Mouse (Mus musculus): ENCODE results near the gene Rpl26. TPM values are rescaled to one million over a fixed set of nuclear protein-coding genes. Genes with fewer than 3 reads are reported as not detected.
A peak's percentile ranks its signal among the peaks of the same experiment; 100 is the strongest.

Rpl26 gene
- 100 to 1,000 TPM; 671 to 819 (median 724) TPM for total RNA-seq (2022)

DNA sequence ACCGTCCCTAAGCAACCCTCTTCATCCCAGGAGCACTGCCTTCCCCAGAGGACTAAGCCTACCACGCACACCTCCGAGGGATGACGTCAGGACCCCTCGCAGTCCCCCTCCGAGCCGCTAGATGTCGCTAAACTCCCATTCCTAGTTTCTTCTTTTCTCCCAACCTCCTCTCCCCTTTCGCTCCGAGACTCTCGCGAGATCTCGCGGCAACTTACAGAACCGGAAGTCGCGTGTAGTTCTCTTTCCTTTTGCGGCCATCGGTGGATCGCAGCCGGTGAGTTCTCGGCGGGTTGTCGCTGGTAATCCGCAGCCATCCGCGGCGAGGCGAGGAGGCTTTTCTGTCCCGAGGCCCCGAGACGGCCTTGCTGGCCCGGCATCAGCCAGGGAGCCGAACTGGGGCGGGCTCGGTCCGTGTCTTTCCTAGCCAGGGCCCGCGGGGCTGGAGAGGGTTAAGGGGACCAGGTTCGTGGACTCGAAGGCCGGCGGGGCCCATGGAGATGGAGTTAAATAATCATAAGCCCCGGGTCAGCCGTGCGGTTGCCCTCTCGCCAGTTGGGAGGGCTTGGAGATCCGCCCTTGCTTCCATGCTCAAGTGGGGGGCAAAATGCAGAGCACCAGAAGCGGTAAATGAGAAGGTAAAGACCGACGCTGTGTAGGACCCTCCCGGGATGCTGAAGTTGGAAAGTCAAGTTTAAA is at the start of gene Rpl26:
Gene Rpl26 (plus strand): TSS at position 233 of the 696 bp plus-strand sequence.
- DNase-seq (ENCODE audit: low spot score in 2 of 2) = peak; percentile 96 to 99

DNA sequence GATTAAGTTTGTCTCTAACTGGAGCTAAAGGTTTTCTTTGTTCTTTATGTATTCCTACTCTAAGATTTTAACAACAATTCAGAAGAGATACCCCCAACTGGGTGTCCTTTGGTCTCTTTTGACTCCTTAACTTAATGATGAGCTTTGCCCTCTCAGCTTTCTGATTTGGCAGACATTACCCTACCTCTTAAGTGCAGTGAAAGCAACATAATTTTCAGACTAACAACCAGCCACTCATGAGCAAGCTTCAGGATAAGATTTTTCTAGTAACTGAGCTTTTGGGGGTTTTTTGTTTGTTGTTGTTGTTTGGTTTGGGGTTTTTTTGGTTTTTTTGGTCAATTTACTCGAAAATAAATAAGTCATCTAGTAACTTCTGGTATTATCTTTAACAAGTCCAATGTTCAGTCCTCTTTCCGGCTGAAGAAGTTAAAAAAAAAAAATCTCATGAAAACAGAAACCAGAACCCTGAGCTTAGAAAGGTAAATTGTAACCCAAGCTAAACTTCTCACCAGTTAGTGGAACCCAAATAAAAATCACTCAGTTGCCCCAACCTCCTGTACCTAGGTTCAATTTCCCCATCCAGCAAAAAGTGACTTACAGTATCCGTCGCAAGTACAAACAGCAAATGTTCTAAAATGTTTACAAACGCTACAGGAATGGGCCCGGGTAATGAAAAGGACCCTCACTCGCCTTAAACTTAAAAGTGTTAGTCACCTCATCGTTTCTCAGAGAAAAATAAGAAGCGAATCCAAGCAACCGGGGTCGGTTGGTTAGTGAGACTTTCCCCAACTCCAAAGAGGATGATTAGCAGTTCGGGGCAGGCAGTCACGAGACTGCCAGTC is 49.5 kb upstream of the Rpl26 start:
- no peak for DNase-seq (ENCODE audit: low spot score in 2 of 2)

- peak; percentile 67 to 77 for DNase-seq (ENCODE audit: low spot score in 2 of 2)
Measured at GRCm38 (mm10) chr11:68852486-68852901, 48.9 kb upstream of the Rpl26 start.

- DNase-seq (ENCODE audit: low spot score in 2 of 2) = peak; percentile 99
Measured at GRCm38 (mm10) chr11:68852932-68853409, 48.4 kb upstream of the Rpl26 start.

GRCm38 (mm10) chr11:68853611-68854401 is 47.6 kb upstream of the Rpl26 start:
- DNase-seq (ENCODE audit: low spot score in 2 of 2) = peak in 1 of 2 experiments; percentile 17

DNA sequence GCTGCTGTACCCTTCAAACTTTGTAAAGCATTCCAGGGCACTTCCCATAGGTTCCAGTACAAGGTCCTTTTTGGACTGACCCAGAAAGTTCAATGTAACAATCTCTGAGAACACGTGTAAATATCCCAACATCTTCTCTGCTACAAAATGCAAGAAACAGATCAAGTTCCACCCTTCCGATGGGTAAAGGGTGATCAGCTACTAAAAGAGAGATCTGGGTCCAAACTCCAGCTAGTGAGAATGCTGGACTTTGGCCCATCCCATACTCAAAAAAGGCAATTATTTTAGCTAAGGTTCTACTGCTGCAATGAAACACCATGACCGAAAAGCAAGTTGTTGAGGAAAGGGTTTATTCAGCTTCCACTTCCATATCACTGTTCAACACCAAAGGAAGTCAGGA is 46.8 kb upstream of the Rpl26 start:
- DNase-seq (ENCODE audit: low spot score in 2 of 2) = no peak

- no peak for DNase-seq (ENCODE audit: low spot score in 2 of 2)
Measured at GRCm38 (mm10) chr11:68857329-68857728, 44.1 kb upstream of the Rpl26 start.

GRCm38 (mm10) chr11:68859943-68860593 is 41.3 kb upstream of the Rpl26 start:
- no peak for DNase-seq (ENCODE audit: low spot score in 2 of 2)

DNA sequence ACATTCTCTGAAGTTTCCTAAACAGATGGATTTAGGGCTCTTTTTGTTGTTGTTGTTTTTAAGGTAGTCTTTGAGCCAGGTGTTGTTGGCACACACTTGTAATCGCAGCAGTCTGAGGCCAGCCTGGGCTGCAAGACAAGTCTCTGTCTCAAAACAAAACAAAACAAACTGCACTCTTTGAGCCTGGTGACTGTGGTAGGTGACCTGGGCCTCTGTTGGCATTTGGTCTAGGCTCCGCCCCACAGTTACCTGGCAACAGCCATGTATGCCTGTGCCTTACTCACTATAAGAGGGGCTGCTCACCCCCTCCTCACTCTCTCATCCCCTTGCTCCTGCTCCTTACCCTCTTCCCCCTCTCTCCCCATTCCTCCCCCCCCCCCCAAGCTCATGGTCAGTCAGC is 39.1 kb upstream of the Rpl26 start:
- no peak for DNase-seq (ENCODE audit: low spot score in 2 of 2)

GRCm38 (mm10) chr11:68863631-68864091 is 37.7 kb upstream of the Rpl26 start:
- DNase-seq (ENCODE audit: low spot score in 2 of 2) = no peak

GRCm38 (mm10) chr11:68864544-68865189 is 36.7 kb upstream of the Rpl26 start:
- DNase-seq (ENCODE audit: low spot score in 2 of 2) = peak; percentile 70 to 83

DNA sequence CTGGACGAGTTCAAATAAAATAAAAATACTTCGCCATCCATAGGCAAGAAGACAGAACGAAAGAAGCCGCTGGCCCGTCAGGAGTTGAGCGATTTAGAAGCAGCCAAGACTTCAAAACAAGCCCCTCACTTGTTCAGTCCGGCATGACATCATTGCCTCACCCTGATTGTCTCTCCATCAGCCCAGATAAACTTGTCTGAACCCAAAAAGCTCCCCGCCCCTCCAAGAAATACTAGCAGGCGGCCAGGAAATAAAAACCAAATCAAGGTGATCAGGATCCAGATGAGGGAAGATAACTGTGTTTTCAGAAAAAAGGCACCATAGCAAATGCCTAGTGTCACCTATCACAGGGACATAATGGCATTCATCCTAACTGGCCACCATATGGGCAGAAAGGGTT is 30.1 kb upstream of the Rpl26 start:
- DNase-seq (ENCODE audit: low spot score in 2 of 2) = no peak

DNA sequence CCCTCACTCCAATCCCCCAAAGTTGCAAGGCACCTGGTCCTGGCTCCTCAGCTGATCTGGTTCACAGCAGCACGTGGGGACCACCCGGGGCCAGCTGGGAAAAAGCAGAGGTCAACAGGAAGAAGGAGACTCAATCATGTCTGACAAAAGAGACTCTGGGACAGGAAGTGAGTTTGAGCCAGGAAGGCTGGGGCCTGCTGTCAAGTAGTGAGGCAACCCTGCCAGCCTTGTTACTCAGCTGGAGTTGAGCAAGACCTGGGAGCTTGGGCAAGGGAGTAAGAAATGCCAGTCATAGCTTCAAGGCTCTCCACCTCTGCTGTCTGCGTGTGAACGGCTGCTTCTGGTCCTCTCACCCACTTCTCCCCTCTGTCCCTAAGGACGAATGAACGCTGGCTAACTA is 29.6 kb upstream of the Rpl26 start, which contains the start of gene Ndel1:
Gene Ndel1 (minus strand): TSS at position 111 of the 400 bp plus-strand sequence.
- DNase-seq (ENCODE audit: low spot score in 2 of 2) = peak; percentile 30 to 44

- no peak for DNase-seq (ENCODE audit: low spot score in 2 of 2)
Measured at GRCm38 (mm10) chr11:68874841-68875240, 26.5 kb upstream of the Rpl26 start.

- DNase-seq (ENCODE audit: low spot score in 2 of 2) = no peak
Measured at GRCm38 (mm10) chr11:68878811-68879210, 22.6 kb upstream of the Rpl26 start.

GRCm38 (mm10) chr11:68882107-68882506 is 19.3 kb upstream of the Rpl26 start:
- no peak for DNase-seq (ENCODE audit: low spot score in 2 of 2)

DNA sequence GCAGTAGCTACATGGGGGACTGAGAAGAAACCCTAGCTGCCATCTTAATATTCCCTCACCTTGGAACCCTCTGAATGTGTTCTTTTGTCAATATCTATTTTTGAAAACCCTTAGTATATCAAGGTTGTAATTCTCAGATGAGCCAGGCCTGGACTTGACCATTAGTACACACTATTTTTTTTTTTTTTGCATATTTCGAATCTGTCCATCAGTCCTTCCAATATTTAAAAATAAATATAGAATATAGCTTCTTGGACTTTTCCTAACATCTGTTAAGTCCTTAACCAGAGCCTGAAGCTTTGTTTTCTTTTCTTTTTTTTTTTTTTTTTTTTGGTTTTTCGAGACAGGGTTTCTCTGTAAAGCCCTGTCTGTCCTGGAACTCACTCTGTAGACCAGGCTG is 17.5 kb upstream of the Rpl26 start:
- DNase-seq (ENCODE audit: low spot score in 2 of 2) = no peak

DNA sequence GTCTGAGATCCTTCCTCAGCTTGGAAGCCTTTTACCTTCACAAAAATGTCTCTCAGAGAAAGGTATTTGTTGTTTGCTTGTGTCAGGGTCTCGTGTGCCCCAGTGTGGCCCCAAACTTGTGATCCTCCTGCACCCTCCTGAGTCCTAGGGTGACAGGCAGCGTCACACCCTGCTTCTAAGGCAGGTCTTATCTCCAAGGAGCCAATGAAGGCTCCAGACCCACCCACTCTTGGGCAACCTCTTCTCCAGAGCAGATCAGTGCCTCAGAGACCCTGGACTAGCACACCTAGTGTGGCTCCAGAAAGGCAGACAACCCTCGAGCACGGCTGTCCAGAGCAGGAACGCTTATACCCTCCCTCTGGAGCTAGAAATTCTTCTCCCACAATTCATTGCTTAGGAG is 17.0 kb upstream of the Rpl26 start:
- DNase-seq (ENCODE audit: low spot score in 2 of 2) = no peak

DNA sequence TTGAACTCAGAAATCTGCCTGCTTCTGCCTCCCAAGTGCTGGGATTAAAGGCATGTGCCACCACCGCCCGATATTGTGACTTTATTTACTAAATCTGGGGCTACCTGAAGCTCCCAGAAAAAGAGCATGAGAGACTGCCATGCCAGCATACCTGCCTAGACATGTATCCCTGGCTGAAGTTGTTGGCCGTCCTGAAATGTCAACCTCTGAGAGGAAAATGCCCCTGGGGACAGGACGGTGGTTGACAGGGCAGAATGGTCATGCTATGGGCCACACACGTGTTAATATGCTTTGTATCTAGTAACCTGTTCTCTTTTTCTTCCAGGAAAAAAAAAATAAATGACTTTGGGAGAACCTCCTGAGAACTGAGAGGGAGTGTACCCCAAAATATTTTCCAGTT is 15.3 kb upstream of the Rpl26 start:
- DNase-seq (ENCODE audit: low spot score in 2 of 2) = no peak

DNA sequence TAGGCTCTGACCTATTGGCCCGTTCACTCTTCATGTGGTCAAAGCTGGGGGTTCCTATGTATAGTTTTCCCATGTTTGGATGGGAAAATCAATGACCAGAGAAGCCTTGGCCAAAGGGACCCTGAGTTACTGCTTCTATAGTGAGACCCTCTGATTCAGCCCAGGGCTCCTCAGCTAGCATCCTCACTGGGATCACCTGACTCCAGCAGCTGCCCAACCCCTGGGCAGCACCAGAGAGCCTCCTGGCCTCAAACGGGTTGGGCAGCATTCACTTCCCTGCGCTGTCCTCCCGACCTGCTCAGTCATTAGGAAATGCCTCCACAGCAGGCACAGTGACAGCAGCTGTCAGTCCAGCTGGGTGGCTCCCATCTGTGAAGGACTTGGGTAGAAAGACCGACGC is 13.1 kb upstream of the Rpl26 start, which contains the start of gene Rnf222:
Gene Rnf222 (plus strand): TSS at position 301 of the 400 bp plus-strand sequence.
- DNase-seq (ENCODE audit: low spot score in 2 of 2) = no peak
